Mouse (Mus musculus) heart, embryonic 16.5 days (tissue): Measurements from ENCODE around the gene Dgkb. TPM values are rescaled to one million over a fixed set of nuclear protein-coding genes. Genes with fewer than 3 reads are reported as not detected.

ENCODE experiments used
- ATAC-seq: fragments of 200-750 bp; cut with Nextera tagmentation; replicated peaks from 2 replicates; pipeline ENCODE4 v1.8.0; 2017; ENCODE audit warnings: moderate number of reproducible peaks; ENCODE audit not compliant: insufficient read depth, low FRiP score; ENCODE audit errors: extremely low read depth
- H3K27ac ChIP-seq: fragments of 300-500 bp; sonication (generic); 2 replicates; pipeline ENCODE4 v1.5.1; 2014; ENCODE audit warnings: mild to moderate bottlenecking, low read length, control low read depth, moderate library complexity
- H3K27me3 ChIP-seq: fragments of 300-500 bp; sonication (generic); 2 replicates; pipeline ENCODE4 v1.6.1; 2014; ENCODE audit warnings: low read length, mixed read lengths; ENCODE audit not compliant: control insufficient read depth, insufficient read depth
- H3K36me3 ChIP-seq: fragments of 300-500 bp; sonication (generic); 2 replicates; pipeline ENCODE4 v1.6.1; 2014; ENCODE audit not compliant: control insufficient read depth, insufficient read depth
- H3K4me1 ChIP-seq: fragments of 300-500 bp; sonication (generic); 2 replicates; pipeline ENCODE4 v1.6.1; 2014; ENCODE audit warnings: low read length, mixed read lengths; ENCODE audit not compliant: control insufficient read depth, insufficient read depth
- H3K4me2 ChIP-seq: fragments of 300-500 bp; sonication (generic); 2 replicates; pipeline ENCODE4 v1.6.1; 2014; ENCODE audit warnings: low read depth, mild to moderate bottlenecking, control low read depth, low read length
- H3K4me3 ChIP-seq: fragments of 300-500 bp; sonication (generic); 2 replicates; pipeline ENCODE4 v1.5.1; 2014; ENCODE audit warnings: mild to moderate bottlenecking, control low read depth, low read length
- H3K9ac ChIP-seq: fragments of 300-500 bp; sonication (generic); 2 replicates; pipeline ENCODE4 v1.6.1; 2014; ENCODE audit warnings: low read length, control low read depth
- H3K9me3 ChIP-seq: fragments of 300-500 bp; sonication (generic); replicated peaks from 2 replicates; pipeline ENCODE4 v1.6.1; 2016; ENCODE audit warnings: low read length; ENCODE audit not compliant: control insufficient read depth
- WGBS: fragments of 180-500 bp; shearing (Covaris S2); extraction: QIAGEN DNeasy Blood & Tissue Kit; methylation state at CpG from one replicate; pipeline ENCODE4 v1.1.7; 2014; 5-methylcytosine and 5-hydroxymethylcytosine counted together
- polyA plus RNA-seq: library from polyadenylated mRNA; unstranded; fragments of >200 nt; fragmentation: Nextera tagmentation; extraction: Ambion mirVana; gene quantifications from 2 replicates; pipeline ENCODE4 v1.2.1, GENCODE M21; 2015

Dgkb gene
- polyA plus RNA-seq, 1 experiment from 2014 or later = 0.50 TPM

DNA sequence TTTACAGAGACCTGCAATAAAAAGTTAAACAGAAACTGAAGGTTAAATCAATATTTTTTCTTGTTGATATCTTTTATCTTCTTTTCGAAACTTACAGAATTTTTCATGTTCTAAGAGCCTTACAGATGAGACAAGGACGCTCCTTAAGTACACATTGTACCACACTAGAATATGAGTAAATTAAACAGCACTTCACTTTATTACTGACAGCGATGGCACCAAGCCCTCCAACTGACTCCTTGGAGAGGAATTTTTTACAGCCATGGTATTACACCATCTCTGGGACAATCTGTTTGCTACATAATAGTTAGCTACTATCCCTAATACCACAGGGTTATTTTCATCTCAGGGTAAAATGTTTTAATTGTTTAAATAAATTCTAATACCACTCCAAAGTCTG is 556.6 kb downstream of the Dgkb start:
- 64% methylated on average over 3 of the region's 3 CpGs for WGBS
- no peaks in the 10 kb centered on the region for H3K36me3 ChIP-seq
- H3K4me2 ChIP-seq = no peak overlapping the region
- H3K4me1 ChIP-seq = no peaks in the 10 kb centered on the region
- no peak overlapping the region for H3K27ac ChIP-seq
- H3K4me3 ChIP-seq = no peak overlapping the region
- no peak for ATAC-seq
- no peak overlapping the region for H3K9ac ChIP-seq
- no peaks in the 10 kb centered on the region for H3K27me3 ChIP-seq
- no peaks in the 10 kb centered on the region for H3K9me3 ChIP-seq

DNA sequence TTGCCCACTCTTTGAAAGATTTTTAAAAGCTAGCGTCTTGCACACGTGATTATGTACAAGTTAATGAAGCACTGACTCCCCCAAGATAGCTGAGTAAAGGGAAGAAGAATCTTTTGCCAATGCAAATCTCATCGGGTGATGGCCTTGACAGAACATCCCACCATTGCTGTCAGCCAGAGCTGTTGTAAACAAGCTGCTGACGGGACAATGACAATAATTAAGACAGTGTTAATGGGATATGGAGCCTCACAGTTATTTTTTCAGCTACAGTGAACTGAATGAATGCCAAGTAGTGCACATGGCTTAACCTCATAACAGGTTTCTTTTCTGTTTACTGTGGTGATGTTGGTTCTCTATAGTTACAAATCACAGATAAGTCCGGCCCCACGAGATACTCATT is 568.4 kb downstream of the Dgkb start:
- 67% methylated on average over 6 of the region's 6 CpGs for WGBS

DNA sequence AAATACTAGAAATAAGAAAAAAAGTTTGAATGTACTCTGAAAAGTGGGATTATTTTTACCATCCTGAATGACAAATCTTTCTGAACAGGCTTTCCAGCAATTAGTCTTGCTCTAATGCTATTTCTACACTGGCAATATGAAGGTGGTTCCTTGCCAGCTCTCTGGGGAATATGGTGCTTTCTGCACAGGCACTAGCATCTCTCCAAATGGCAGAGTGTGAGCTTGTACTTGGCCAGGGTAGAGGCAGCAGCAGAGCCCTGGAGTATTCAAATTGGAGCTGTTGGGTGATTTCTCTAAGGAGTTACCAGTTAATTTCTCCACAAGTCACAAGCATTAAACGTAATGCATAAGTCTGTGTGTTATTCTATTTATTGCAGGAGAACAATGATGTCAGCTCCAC is 569.5 kb downstream of the Dgkb start:
- Histone ChIP-seq H3K4me3 (no peak overlapping the region), H3K36me3 (no peaks in the 10 kb centered on the region), H3K4me1 (no peaks in the 10 kb centered on the region), H3K9me3 (no peaks in the 10 kb centered on the region), H3K4me2 (no peak overlapping the region), H3K9ac (no peak overlapping the region), H3K27me3 (no peaks in the 10 kb centered on the region), H3K27ac (no peak overlapping the region)
- ATAC-seq = no peak
- WGBS = 74% methylated on average over 1 of the region's 1 CpGs

More for the DNA sequence above, 568.4 kb downstream of the Dgkb start:
- Histone ChIP-seq H3K9ac (no peak overlapping the region), H3K4me3 (no peak overlapping the region), H3K36me3 (no peaks in the 10 kb centered on the region), H3K4me2 (no peak overlapping the region), H3K27ac (no peak overlapping the region), H3K27me3 (no peaks in the 10 kb centered on the region), H3K9me3 (no peaks in the 10 kb centered on the region), H3K4me1 (no peaks in the 10 kb centered on the region)
- no peak for ATAC-seq

DNA sequence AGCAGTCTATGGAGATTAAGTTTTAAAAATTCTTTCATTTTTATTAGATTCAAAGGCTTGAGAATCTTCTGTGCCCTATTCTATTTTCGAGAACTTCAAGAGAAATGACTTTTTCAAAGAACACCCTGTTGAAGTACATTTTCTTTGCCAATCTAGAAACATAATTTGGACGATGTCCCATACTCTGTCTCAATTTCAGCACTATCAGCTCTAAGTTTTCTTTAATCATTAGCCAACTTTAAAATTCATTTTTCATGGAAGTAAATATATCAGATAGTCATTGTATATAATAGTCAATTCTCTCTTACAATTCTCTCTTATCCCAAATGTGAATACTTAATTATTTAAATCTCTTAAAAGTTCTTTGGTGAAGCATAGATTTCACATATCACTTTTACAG is 570.1 kb downstream of the Dgkb start:
- no peaks in the 10 kb centered on the region for H3K9me3 ChIP-seq
- H3K4me3 ChIP-seq = no peak overlapping the region
- no peak overlapping the region for H3K27ac ChIP-seq
- no peak overlapping the region for H3K4me2 ChIP-seq
- no peaks in the 10 kb centered on the region for H3K36me3 ChIP-seq
- H3K9ac ChIP-seq = no peak overlapping the region
- no peaks in the 10 kb centered on the region for H3K27me3 ChIP-seq
- ATAC-seq = no peak
- no peaks in the 10 kb centered on the region for H3K4me1 ChIP-seq
- WGBS = 53% methylated on average over 2 of the region's 2 CpGs

DNA sequence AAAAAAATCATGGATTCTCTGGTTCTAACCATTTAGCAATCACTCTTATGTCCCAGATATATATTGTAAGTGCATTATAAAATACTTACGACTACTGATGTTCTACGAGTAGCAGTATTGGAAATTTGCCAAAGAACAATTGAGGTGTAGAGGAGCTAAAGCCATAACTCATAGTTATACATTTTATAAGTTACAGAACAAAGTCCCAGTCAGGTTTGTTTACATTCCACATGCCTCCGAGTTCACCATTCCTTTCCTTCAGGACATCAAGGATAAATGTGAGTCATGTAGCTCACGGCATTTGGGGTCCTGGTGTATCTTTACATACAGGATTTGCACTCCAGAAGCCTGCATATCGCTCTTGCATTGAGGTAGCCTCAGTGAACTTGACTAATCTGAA is 570.7 kb downstream of the Dgkb start:
- H3K4me3 ChIP-seq = no peak overlapping the region
- no peak overlapping the region for H3K4me2 ChIP-seq
- no peaks in the 10 kb centered on the region for H3K4me1 ChIP-seq
- H3K36me3 ChIP-seq = no peaks in the 10 kb centered on the region
- H3K9ac ChIP-seq = no peak overlapping the region
- no peaks in the 10 kb centered on the region for H3K9me3 ChIP-seq
- no peak for ATAC-seq
- WGBS = 63% methylated on average over 5 of the region's 5 CpGs
- no peaks in the 10 kb centered on the region for H3K27me3 ChIP-seq
- no peak overlapping the region for H3K27ac ChIP-seq

DNA sequence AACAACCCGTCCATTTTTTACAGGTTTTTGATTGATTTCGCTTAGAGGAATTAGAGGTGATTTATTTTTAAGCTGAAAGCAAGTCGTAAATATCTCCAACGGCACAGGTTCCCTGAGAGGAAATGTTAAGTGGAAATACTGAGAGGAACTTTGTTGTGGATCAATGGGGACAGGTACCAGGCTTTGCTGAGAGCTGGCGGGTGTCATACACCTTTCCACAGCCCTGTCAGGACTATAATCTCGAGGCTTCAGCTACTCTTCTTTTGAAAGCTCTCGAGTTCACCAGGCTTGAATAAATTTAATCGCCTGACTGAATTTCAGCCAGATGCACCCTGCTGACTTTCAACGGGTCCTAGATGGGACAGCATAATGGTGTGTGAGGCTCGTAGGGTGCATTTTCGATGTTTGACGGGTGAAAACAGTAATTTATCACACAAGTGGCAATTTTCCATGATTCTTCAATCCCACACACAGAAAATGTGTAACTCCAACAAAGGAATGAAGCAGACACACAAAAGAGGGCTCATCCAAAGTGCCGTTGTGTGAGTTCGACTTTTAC is 580.3 kb downstream of the Dgkb start:
- Histone ChIP-seq H3K27ac (no peak overlapping the region), H3K9me3 (no peaks in the 10 kb centered on the region), H3K27me3 (no peaks in the 10 kb centered on the region), H3K9ac (no peak overlapping the region), H3K4me2 (no peak overlapping the region), H3K4me3 (no peak overlapping the region), H3K4me1 (no peaks in the 10 kb centered on the region), H3K36me3 (no peaks in the 10 kb centered on the region)
- ATAC-seq = no peak
- WGBS = 63% methylated on average over 14 of the region's 14 CpGs

DNA sequence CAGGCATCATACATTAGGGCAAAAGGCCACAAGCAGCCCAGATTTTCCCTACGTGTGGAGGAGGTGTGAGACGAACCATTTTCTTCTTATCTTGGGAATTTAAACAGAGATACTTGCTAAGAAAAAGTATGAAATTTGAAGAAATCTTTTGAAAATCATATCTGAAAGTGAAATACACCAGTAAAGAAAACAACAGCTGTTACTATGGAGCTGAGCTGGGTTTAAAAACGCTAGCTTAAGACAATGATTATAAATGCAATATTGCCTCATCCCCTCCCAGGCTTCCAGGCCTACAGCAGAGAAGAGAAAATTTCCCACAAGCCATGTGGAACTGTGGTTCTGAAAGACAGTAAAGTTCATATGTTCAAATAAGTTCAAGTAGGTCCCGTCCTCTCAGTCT is 582.6 kb downstream of the Dgkb start:
- H3K9ac ChIP-seq = no peak overlapping the region
- no peak overlapping the region for H3K4me3 ChIP-seq
- no peaks in the 10 kb centered on the region for H3K27me3 ChIP-seq
- H3K9me3 ChIP-seq = no peaks in the 10 kb centered on the region
- WGBS = 72% methylated on average over 4 of the region's 4 CpGs
- no peak for ATAC-seq
- H3K36me3 ChIP-seq = no peaks in the 10 kb centered on the region
- no peaks in the 10 kb centered on the region for H3K4me1 ChIP-seq
- H3K27ac ChIP-seq = no peak overlapping the region
- H3K4me2 ChIP-seq = no peak overlapping the region

DNA sequence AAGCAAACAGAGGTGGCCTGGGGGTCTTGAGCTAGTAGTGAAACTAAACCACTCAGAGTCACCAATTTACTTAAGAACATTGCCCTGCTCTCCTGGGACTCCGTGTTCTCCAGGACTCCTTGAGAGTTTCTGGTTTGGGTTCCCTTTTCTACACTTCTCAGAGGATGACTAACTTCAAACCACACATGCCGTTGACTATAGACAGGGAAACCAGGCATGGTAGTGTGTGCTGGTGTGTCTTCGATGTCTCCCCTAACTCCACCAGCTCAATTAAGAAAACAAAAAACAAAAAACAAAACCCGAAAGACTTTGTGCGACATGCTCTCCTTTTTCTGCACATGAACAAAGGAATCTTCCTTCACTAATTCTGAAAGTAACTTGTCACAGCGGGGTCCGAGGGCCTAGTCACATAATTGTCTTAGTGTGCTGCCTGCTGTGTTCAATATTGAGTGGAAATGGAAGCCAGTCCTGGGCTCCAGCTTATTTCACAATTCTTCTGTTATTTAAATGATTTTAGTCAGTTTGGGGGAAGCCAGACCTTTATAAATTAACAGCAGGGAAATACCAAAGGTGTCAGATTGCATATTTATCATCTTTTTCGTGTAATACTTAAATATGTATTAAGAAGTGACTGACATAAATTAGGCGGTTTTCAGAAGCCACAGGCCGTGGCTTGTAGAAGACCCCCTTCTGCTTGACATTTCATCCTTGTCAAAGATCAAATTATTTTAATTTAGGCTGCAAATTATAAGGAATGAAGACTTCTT is 618.0 kb downstream of the Dgkb start:
- ATAC-seq = no peak
- Histone ChIP-seq H3K4me3 (no peak overlapping the region), H3K9ac (no peak overlapping the region), H3K4me2 (no peak overlapping the region), H3K9me3 (no peaks in the 10 kb centered on the region), H3K36me3 (no peaks in the 10 kb centered on the region), H3K27me3 (no peaks in the 10 kb centered on the region), H3K4me1 (no peaks in the 10 kb centered on the region), H3K27ac (no peak overlapping the region)
- 64% methylated on average over 10 of the region's 10 CpGs for WGBS

DNA sequence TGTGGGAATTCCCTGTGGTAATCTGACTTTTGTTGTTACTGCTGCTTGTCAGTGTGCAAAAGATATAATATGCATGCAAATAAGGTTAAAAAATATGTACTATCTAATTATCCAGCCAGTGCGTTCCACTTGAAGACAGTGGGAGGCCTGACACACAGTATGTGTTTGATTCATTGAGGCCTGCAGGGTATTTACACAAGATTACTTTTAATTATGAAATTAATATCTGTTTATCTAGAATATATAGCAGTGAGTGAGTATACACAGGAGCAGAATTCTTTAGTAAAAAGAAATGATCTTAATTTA is 618.6 kb downstream of the Dgkb start:
- no peak overlapping the region for H3K4me3 ChIP-seq
- H3K9ac ChIP-seq = no peak overlapping the region
- no peaks in the 10 kb centered on the region for H3K27me3 ChIP-seq
- 77% methylated on average over 1 of the region's 1 CpGs for WGBS
- ATAC-seq = no peak
- no peaks in the 10 kb centered on the region for H3K36me3 ChIP-seq
- H3K4me1 ChIP-seq = no peaks in the 10 kb centered on the region
- no peak overlapping the region for H3K4me2 ChIP-seq
- H3K27ac ChIP-seq = no peak overlapping the region
- no peaks in the 10 kb centered on the region for H3K9me3 ChIP-seq
